Mouse (Mus musculus): ENCODE results near the gene Ccdc85c.
A peak's percentile ranks its signal among the peaks of the same experiment; 100 is the strongest.

Gene Ccdc85c

GRCm38 (mm10) chr12:108301006-108301405 lies 25.8 kb upstream of the Ccdc85c start:
- ATAC-seq (ENCODE audit: insufficient number of reproducible peaks, low FRiP score, low TSS enrichment): no peak

- ATAC-seq (ENCODE audit: insufficient number of reproducible peaks, low FRiP score, low TSS enrichment): no peak
Measured at GRCm38 (mm10) chr12:108297033-108297432, 21.8 kb upstream of the Ccdc85c start.

GRCm38 (mm10) chr12:108294620-108295019 lies 19.4 kb upstream of the Ccdc85c start:
- no peak for ATAC-seq (ENCODE audit: insufficient number of reproducible peaks, low FRiP score, low TSS enrichment)

- ATAC-seq (ENCODE audit: insufficient number of reproducible peaks, low FRiP score, low TSS enrichment): peak; percentile 62; the same call in 1 of the 2 replicates
Measured at GRCm38 (mm10) chr12:108292957-108293356, 17.7 kb upstream of the Ccdc85c start.

GRCm38 (mm10) chr12:108292419-108292818 lies 17.2 kb upstream of the Ccdc85c start:
- no peak for ATAC-seq (ENCODE audit: insufficient number of reproducible peaks, low FRiP score, low TSS enrichment)

- no peak for ATAC-seq (ENCODE audit: insufficient number of reproducible peaks, low FRiP score, low TSS enrichment)
Measured at GRCm38 (mm10) chr12:108288127-108288880, 13.1 kb upstream of the Ccdc85c start.

- peak; percentile 67; the same call in 1 of the 2 replicates for ATAC-seq (ENCODE audit: insufficient number of reproducible peaks, low FRiP score, low TSS enrichment)
Measured at GRCm38 (mm10) chr12:108287011-108287410, 11.8 kb upstream of the Ccdc85c start.

GRCm38 (mm10) chr12:108286381-108286780 lies 11.2 kb upstream of the Ccdc85c start:
- no peak for ATAC-seq (ENCODE audit: insufficient number of reproducible peaks, low FRiP score, low TSS enrichment)

- no peak for ATAC-seq (ENCODE audit: insufficient number of reproducible peaks, low FRiP score, low TSS enrichment)
Measured at GRCm38 (mm10) chr12:108285225-108286011, 10.2 kb upstream of the Ccdc85c start.

GRCm38 (mm10) chr12:108284455-108285224 lies 9.4 kb upstream of the Ccdc85c start:
- no peak for ATAC-seq (ENCODE audit: insufficient number of reproducible peaks, low FRiP score, low TSS enrichment)

GRCm38 (mm10) chr12:108278221-108278918 lies 3.1 kb upstream of the Ccdc85c start:
- no peak for ATAC-seq (ENCODE audit: insufficient number of reproducible peaks, low FRiP score, low TSS enrichment)

- no peak for ATAC-seq (ENCODE audit: insufficient number of reproducible peaks, low FRiP score, low TSS enrichment)
Measured at GRCm38 (mm10) chr12:108277341-108277841, 2.2 kb upstream of the Ccdc85c start.

GRCm38 (mm10) chr12:108275920-108276822 lies 946 bp upstream of the Ccdc85c start:
- peak; percentile 3; the same call in 1 of the 2 replicates for ATAC-seq (ENCODE audit: insufficient number of reproducible peaks, low FRiP score, low TSS enrichment)

GRCm38 (mm10) chr12:108275508-108275890 lies 274 bp upstream of the Ccdc85c start:
- ATAC-seq (ENCODE audit: insufficient number of reproducible peaks, low FRiP score, low TSS enrichment): peak; percentile 76

GRCm38 (mm10) chr12:108274313-108274595 lies 971 bp downstream of the Ccdc85c start:
- ATAC-seq (ENCODE audit: insufficient number of reproducible peaks, low FRiP score, low TSS enrichment): no peak

- no peak for ATAC-seq (ENCODE audit: insufficient number of reproducible peaks, low FRiP score, low TSS enrichment)
Measured at GRCm38 (mm10) chr12:108273466-108274312, 1.5 kb downstream of the Ccdc85c start.

GRCm38 (mm10) chr12:108272143-108272635 lies 3.0 kb downstream of the Ccdc85c start:
- no peak for ATAC-seq (ENCODE audit: insufficient number of reproducible peaks, low FRiP score, low TSS enrichment)

Data from cerebellum, adult (tissue).